Mouse (Mus musculus) kidney, adult 2 months (tissue): Measurements from ENCODE around the gene Acsf3. TPM values are rescaled to one million over a fixed set of nuclear protein-coding genes. Genes with fewer than 3 reads are reported as not detected.

Source experiments
- DNase-seq: peaks from one replicate; pipeline ENCODE4 v3.0.0; 2021
- H3K27ac ChIP-seq: fragments of 200-500 bp; 2 replicates; pipeline ENCODE4 v1.5.1; 2012; ENCODE audit warnings: low read depth, low read length, control low read depth, inconsistent platforms; ENCODE audit not compliant: insufficient read depth
- H3K27me3 ChIP-seq: fragments of 200-500 bp; replicated peaks from 2 replicates; pipeline ENCODE4 v1.6.1; 2012; ENCODE audit warnings: mild to moderate bottlenecking, moderate library complexity, low read length, inconsistent platforms; ENCODE audit not compliant: control insufficient read depth, insufficient read depth
- H3K36me3 ChIP-seq: fragments of 200-500 bp; 2 replicates; pipeline ENCODE4 v1.6.1; 2012; ENCODE audit warnings: mild to moderate bottlenecking, moderate library complexity, low read length, inconsistent platforms; ENCODE audit not compliant: control insufficient read depth, insufficient read depth
- H3K4me1 ChIP-seq: fragments of 200-500 bp; 2 replicates; pipeline ENCODE4 v1.6.1; 2011; ENCODE audit warnings: low read length; ENCODE audit not compliant: control insufficient read depth, insufficient read depth
- H3K4me3 ChIP-seq: fragments of 200-500 bp; 2 replicates; pipeline ENCODE4 v1.5.1; 2011; ENCODE audit warnings: mild to moderate bottlenecking, low read depth, low read length, control low read depth; ENCODE audit not compliant: insufficient read depth
- CTCF ChIP-seq: fragments of 200-500 bp; conservative IDR thresholded peaks from 2 replicates; pipeline ENCODE4 v1.5.1; 2011; ENCODE audit warnings: low read depth, mild to moderate bottlenecking, control low read depth, low read length, moderate library complexity, mixed read lengths; ENCODE audit not compliant: insufficient read depth, insufficient read length
- POLR2A ChIP-seq: fragments of 200-500 bp; IDR thresholded peaks from one replicate; pipeline ENCODE4 v1.6.1; 2011; ENCODE audit warnings: low read depth, low read length, control low read depth
- WGBS: fragments of 180-500 bp; shearing (Covaris S2); methylation state at CpG from one replicate; pipeline ENCODE4 v1.1.7; 2018; 5-methylcytosine and 5-hydroxymethylcytosine counted together
- polyA plus RNA-seq: library from polyadenylated mRNA; depleted of rRNA; stranded (reverse); fragments of >200 nt; gene quantifications from 2 replicates; pipeline ENCODE4 v1.2.3, GENCODE M21; 2012

Acsf3 gene
- polyA plus RNA-seq, 1 experiment, result 73.9 TPM

- H3K27ac ChIP-seq, result no peak overlapping the region
- no peak for DNase-seq
- no peak overlapping the region for H3K4me3 ChIP-seq
- H3K27me3 ChIP-seq, result no peaks in the 10 kb centered on the region
- 63% methylated on average over 15 of the region's 15 CpGs for WGBS
- H3K4me1 ChIP-seq, result no peaks in the 10 kb centered on the region
- TF ChIP-seq CTCF (no peak), POLR2A (no peak)
- no peaks in the 10 kb centered on the region for H3K36me3 ChIP-seq
Measured at GRCm38 (mm10) chr8:122803906-122804761, 28.8 kb downstream of the Acsf3 start.

DNA sequence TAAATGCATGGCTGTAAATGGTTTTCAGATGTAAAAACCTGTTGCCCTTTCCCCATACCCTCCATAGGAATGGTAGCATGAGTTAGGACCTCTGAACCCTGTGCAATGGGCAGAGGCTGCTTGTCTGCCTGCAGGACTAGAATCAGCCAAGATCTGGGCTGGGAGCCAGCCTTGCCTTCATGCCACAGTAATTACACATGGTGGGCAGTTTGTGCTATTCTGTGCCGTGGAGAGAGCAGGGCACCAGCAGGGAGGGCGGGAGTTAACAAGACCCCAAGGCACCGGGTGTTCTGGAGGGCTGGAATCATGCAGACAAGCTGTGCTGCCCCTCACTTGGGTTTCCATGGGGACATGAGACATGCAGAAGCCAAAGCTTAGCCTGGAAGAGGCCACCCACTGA lies 30.1 kb downstream of the Acsf3 start:
- TF ChIP-seq CTCF, result no peak
- no peak overlapping the region for H3K4me3 ChIP-seq
- 43% methylated on average over 3 of the region's 3 CpGs for WGBS
- no peaks in the 10 kb centered on the region for H3K36me3 ChIP-seq
- peak; percentile 83 for DNase-seq
- no peaks in the 10 kb centered on the region for H3K4me1 ChIP-seq
- no peaks in the 10 kb centered on the region for H3K27me3 ChIP-seq
- H3K27ac ChIP-seq, result no peak overlapping the region

DNA sequence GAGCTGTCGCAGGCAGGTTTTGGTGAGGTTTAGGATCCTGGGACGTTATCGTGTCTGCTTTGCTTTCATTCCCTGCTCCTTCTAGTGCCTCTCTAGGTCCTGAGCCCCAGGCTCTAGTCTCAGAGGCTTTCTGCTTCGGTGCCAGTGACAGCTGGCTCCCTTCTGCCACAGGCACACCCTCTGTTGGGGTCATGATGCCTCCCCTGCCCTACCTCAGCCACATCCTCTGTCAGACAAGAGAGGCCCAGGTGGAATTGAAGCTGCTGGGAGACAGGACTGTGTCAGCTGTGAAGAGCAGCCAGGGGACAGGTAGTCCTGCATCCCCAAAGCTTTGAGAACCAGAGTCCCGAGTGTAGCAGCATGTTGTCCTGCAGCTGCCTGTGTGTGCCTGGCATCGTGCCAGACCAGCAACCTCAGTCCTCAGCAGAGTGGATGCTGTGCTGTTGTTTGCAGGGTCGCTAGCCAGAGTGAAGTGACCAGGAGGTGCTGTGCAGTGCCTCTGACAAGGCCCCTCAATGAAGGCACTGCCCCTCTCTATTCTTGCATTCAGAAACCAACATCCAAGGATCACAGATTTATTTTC lies 31.8 kb downstream of the Acsf3 start:
- Histone ChIP-seq H3K27me3 (no peaks in the 10 kb centered on the region), H3K4me1 (no peaks in the 10 kb centered on the region), H3K4me3 (no peak overlapping the region), H3K27ac (no peak overlapping the region), H3K36me3 (no peaks in the 10 kb centered on the region)
- DNase-seq, result no peak
- WGBS, result 70% methylated on average over 7 of the region's 7 CpGs
- no peak for TF ChIP-seq POLR2A
- no peak for TF ChIP-seq CTCF

GRCm38 (mm10) chr8:122807907-122808306 lies 32.6 kb downstream of the Acsf3 start:
- Histone ChIP-seq H3K27ac (no peak overlapping the region), H3K36me3 (no peaks in the 10 kb centered on the region), H3K27me3 (no peaks in the 10 kb centered on the region), H3K4me3 (no peak overlapping the region), H3K4me1 (no peaks in the 10 kb centered on the region)
- no peak for DNase-seq
- WGBS, result 95% methylated on average over 4 of the region's 4 CpGs
- no peak for TF ChIP-seq POLR2A

- Histone ChIP-seq H3K4me3 (no peak overlapping the region), H3K27ac (no peak overlapping the region), H3K36me3 (no peaks in the 10 kb centered on the region), H3K27me3 (no peaks in the 10 kb centered on the region), H3K4me1 (no peaks in the 10 kb centered on the region)
- TF ChIP-seq POLR2A, result no peak
- TF ChIP-seq CTCF, result no peak
- WGBS, result 81% methylated on average over 8 of the region's 8 CpGs
- DNase-seq, result no peak
Measured at GRCm38 (mm10) chr8:122810376-122810775, 35.1 kb downstream of the Acsf3 start.

DNA sequence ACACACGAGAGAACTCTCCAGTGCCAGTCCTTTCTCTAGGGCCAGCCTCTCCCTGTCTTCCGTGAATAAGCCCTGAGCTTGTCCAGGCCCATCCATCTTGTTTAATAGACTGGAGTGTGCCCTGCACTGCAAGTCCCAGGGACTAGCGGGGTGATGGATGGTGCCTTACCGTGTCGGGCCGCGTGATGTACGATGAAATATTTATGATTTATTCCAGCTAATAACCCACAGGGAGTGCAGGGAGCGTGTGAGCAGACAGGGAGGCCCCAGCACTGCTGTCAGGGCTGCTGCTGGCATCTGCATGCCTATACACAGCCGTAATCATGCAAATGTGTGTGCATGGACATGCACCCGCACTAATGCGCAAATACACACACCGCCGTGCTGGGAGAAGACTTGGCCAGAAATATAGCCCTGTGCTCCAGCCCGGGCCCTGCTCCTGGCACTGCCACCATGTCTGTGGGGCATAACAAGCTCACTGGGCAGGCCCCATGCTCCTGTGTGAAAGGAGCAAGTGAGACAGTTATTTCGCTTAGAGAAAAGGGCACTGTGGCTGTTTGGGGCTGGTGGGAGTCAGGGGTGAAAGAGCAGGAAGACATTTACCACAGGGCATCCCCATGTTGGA lies 36.7 kb downstream of the Acsf3 start:
- no peak for DNase-seq
- TF ChIP-seq POLR2A (no peak), CTCF (no peak)
- H3K27me3 ChIP-seq, result no peaks in the 10 kb centered on the region
- H3K4me3 ChIP-seq, result no peak overlapping the region
- WGBS, result 77% methylated on average over 16 of the region's 16 CpGs
- no peak overlapping the region for H3K27ac ChIP-seq
- H3K36me3 ChIP-seq, result no peaks in the 10 kb centered on the region
- no peaks in the 10 kb centered on the region for H3K4me1 ChIP-seq

DNA sequence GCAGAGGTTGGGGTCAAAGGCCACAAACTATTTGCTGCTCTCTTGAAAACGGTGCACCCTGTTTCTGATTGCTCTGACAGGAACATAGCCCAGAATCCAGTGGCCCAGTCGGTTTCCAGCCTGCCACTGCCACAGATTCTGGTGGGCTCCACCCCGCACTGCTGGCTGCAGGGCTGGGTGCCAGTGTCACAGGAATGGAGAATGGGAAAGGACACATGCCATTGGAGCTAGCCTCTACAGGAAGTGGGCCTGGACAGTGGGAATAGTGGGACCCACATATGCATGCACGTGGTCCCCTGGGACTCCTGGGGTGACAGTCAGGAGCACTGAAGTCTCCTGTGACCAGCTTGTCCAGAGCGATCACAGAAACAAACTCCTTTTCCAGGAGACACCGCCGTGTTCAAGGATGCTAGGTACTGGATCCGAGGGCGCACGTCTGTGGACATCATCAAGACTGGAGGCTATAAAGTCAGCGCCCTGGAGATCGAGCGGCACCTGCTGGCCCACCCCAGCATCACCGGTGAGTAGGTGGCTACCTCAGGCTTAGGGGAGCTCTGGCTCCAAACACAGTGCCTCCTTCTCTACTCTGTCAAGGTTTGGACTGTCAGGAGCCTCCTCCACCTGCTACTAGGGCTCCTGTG lies 37.4 kb downstream of the Acsf3 start:
- H3K36me3 ChIP-seq, result no peaks in the 10 kb centered on the region
- no peaks in the 10 kb centered on the region for H3K4me1 ChIP-seq
- 80% methylated on average over 14 of the region's 14 CpGs for WGBS
- H3K4me3 ChIP-seq, result no peak overlapping the region
- TF ChIP-seq POLR2A (no peak), CTCF (no peak)
- no peak overlapping the region for H3K27ac ChIP-seq
- H3K27me3 ChIP-seq, result no peaks in the 10 kb centered on the region
- DNase-seq, result no peak
